In genomic region chr2:68034711-68035110, GRCm38 (mm10) we compare ENCODE assay signal across 26 mouse cellular contexts.
DNase-seq lines count a peak whose midpoint lies in the region; TF ChIP-seq lines count a peak whose summit lies in the region.
"Had no signal": no experiment of that assay in that cellular context is flagged by ENCODE, and none has a peak within 500 bp of the region (broad histone marks: within the 10 kb centered on the region; RNA-seq: fewer than 3 reads in every experiment).

No protein-coding gene starts in this region.

- peak overlapping the region; percentile 51 for H3K27ac ChIP-seq in layer of hippocampus, adult 2 months
- H3K27ac ChIP-seq: forebrain, embryonic 13.5 days; hindbrain, embryonic 10.5 days; hindbrain, embryonic 15.5 days; kidney, embryonic 15.5 days; liver, embryonic 12.5 days; midbrain, embryonic 12.5 days; neural tube, embryonic 12.5 days had no signal

- no peak overlapping the region for H3K4me3 ChIP-seq in layer of hippocampus, adult 2 months
- H3K4me3 ChIP-seq: forebrain, embryonic 13.5 days; hindbrain, embryonic 10.5 days; hindbrain, embryonic 15.5 days; kidney, embryonic 15.5 days; liver, embryonic 12.5 days; megakaryocyte, embryonic 14.5 days; midbrain, embryonic 12.5 days; myocyte; neural tube, embryonic 12.5 days had no signal

- intact Hi-C loops in left cerebral cortex, postnatal 36 days (cut with DNase I), result no loop called here

- DNase-seq in layer of hippocampus, adult 2 months (ENCODE audit: low spot score in 2 of 2), result peak in 1 of 2 experiments; percentile 47
- no peak for DNase-seq in layer of hippocampus, postnatal 36 days
- peak; percentile 44 to 48 for DNase-seq in right cerebral cortex, adult 2 months (ENCODE audit: low spot score in 2 of 2)
- DNase-seq in right cerebral cortex, postnatal 4 days, result no peak
- DNase-seq in left cerebral cortex, postnatal 36 days (ENCODE audit: low spot score in 2 of 2), result peak; percentile 18 to 43
- no peak for DNase-seq in kidney, postnatal 25 days
- DNase-seq in ovary, adult 18-20 months (ENCODE audit: low spot score), result no peak
- DNase-seq: adrenal gland, postnatal 36 days; cerebellum, adult 2 months; cerebellum, postnatal 25 days; gastrocnemius, postnatal 14 days; heart, postnatal 14 days; kidney, adult 18-20 months; kidney, postnatal 36 days; liver, postnatal 0 days; lung, postnatal 4 days; thymus, postnatal 14 days had no signal

- no peak for TF ChIP-seq CTCF in layer of hippocampus, adult 2 months (conservative IDR thresholded peaks at IDR 0.05)

Comparison
In these comparisons a context has a peak if more than half of its experiments do, and no peak if none do; other contexts are left out.
1. DNase-seq: peak in right cerebral cortex, adult 2 months (2 of 2) and left cerebral cortex, postnatal 36 days (2 of 2); none in layer of hippocampus, postnatal 36 days (0 of 2), right cerebral cortex, postnatal 4 days (single experiment), kidney, postnatal 25 days (0 of 2) and ovary, adult 18-20 months (single experiment).